Mouse (Mus musculus): ENCODE results near the gene Mycbpap.

DNA sequence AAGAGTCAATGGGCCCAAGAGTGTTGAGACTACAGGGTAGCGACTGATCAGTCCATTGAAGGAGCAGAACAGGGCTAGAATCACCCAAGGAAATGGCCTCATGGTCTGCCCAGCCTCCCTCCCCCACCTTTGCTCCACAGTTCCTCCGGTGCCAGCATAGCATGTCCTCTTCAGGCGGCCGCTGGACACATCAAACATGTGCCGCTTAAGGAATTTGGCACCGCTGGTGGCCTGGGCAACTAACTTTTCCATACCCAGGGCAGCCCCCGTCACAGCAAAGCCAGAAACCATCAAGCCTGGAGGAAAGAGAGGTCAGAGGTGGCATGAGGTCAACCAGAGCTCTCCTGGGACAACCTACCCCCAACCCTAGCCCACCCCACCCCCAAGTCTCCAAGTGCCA lies 39.6 kb downstream of the Mycbpap start:
- TF ChIP-seq CTCF (IDR thresholded peaks at IDR 0.05; ENCODE audit: borderline replicate concordance, insufficient read depth, low read depth, low read length), result no peak
- TF ChIP-seq POLR2A (IDR thresholded peaks at IDR 0.05; ENCODE audit: borderline replicate concordance, insufficient read depth, low read length), result no peak
